Mouse (Mus musculus) inflammation-experienced regulatory T-cells, adult 6 months (primary cell): ENCODE data around the gene Fsip1. TPM values are rescaled to one million over a fixed set of nuclear protein-coding genes. Genes with fewer than 3 reads are reported as not detected.

ENCODE experiments used
- ATAC-seq: one replicate; pipeline ENCODE4 v1.8.0; 2017
- polyA plus RNA-seq, 3 experiments: library from polyadenylated mRNA; unstranded; fragments of 100-300 nt; shearing (Covaris generic); gene quantifications; one replicate each; pipeline ENCODE4 v1.2.1; 2017

Gene Fsip1
- polyA plus RNA-seq, 3 experiments from 2014 or later, result not detected

GRCm38 (mm10) chr2:118254516-118254915 is 2.2 kb downstream of the Fsip1 start:
- no peak for ATAC-seq

DNA sequence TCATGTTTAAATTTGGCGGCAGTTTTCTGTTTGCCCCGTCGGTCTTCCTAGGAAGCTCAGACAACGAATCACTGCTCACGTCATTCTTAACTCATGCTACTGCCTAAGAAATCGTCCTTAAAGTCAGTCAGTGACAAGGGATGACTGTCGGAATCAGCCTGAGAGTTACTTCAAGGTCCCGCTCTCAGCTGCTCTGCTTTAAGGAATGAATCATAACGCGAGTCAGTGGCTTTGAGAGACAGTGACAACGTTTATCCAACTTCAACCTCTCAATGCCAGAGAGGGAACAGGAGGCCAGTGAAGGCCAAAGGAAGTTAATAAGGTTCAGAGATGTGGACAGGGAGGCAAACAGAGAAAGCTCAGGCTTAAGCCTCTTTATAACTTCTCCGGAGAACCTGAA is 7.8 kb downstream of the Fsip1 start:
- ATAC-seq, result no peak

DNA sequence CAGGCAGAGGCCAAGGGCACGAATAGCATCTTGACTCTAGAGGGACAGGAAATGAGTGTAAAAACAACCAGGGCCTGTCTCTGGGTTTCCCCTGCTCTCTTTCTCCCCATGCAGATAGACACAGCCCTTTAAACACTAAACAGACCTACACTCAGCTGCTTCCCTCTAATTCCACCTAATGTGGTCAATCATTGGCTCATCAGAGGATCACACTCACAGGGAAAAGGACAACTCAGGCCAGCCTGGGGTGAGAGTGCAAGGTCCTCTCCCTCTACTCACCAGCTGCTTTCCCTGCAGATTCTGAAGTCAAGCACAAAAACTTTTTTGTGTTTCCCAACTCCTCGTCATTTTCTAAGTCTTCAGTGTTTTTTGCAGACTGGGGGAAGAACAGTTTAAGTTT is 8.8 kb downstream of the Fsip1 start:
- ATAC-seq, result no peak

GRCm38 (mm10) chr2:118245914-118246313 is 10.9 kb downstream of the Fsip1 start:
- ATAC-seq, result no peak

GRCm38 (mm10) chr2:118236196-118236595 is 20.6 kb downstream of the Fsip1 start:
- ATAC-seq, result no peak

- ATAC-seq, result no peak
Measured at GRCm38 (mm10) chr2:118235614-118236013, 21.2 kb downstream of the Fsip1 start.

- ATAC-seq, result no peak
Measured at GRCm38 (mm10) chr2:118230544-118230943, 26.2 kb downstream of the Fsip1 start.

DNA sequence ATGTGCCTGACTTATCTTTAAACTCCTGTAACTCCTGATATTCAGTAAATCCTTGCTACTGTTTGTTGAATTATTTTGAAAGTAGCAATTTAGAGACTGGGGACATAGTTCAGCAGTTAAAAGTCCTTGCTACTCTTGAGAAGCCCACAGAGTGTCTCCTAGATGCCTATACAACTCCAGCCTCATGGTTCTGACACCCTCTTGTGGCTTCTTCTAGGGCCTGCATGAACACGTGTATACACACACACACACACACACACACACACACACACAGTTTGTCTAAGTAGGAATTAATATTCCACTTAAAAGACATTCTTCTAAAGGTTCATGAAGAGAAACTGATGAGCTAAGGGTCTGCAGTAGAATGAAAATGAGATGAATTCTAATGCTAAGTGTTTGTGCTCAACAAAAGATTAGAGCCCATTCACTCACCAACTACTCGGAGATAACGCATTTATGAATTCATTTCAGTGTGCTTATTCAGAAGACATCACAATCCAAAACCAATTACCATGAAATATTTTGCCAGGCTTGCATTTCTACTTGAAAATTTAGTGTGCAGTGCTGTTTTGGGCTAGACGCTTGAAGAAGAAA is 28.2 kb downstream of the Fsip1 start:
- ATAC-seq, result no peak

GRCm38 (mm10) chr2:118225316-118226041 is 31.3 kb downstream of the Fsip1 start:
- ATAC-seq, result no peak

GRCm38 (mm10) chr2:118217993-118218595 is 38.7 kb downstream of the Fsip1 start:
- ATAC-seq, result no peak

DNA sequence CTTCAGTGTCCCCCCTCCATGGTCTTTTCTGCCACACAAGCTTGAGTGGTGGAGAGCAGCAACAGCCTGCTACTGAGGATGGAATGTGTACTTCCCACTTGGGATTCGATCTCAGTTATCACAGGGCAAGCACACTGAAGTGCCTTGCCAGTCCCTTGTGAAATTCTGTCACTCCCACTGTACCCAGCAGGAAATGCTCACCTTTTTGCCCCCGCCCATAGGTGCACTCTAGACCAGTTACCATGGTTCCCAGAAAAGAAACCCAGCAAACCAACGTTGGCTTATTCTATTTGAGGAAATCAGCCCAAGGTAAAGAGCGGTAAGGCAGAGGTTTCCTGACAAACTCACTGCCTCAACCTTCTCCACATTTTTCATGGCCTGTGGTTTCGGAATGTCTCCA is 47.1 kb downstream of the Fsip1 start:
- no peak for ATAC-seq

- ATAC-seq, result no peak
Measured at GRCm38 (mm10) chr2:118208651-118209050, 48.1 kb downstream of the Fsip1 start.

DNA sequence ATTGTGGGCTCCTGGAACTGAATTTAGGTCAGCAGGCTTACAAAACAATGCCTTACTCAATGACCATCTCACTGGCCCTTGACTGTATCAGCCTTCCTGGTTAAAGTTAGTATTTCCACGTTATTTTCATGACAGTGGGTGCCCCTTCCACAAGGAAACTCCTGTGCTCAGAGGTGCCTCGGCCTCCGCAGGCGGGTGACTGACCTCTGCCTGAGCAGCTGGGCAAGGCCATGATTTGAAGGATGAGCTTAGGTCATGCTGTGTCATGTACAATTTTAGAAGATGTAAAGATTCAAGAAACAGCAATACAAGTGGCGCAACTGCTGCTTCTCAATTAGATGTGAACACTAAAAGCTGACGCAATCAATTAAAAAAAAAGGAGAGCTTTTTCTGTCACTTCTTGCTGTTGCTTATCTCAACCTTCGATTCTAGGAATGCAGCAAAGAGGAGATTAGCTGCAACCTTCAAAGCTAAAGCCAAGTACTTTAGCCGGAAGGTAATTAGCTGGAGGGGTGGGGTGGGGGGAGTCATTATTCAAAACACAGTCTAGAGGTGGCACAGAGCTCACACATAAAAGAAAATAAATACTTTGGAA is 50.7 kb downstream of the Fsip1 start:
- no peak for ATAC-seq

DNA sequence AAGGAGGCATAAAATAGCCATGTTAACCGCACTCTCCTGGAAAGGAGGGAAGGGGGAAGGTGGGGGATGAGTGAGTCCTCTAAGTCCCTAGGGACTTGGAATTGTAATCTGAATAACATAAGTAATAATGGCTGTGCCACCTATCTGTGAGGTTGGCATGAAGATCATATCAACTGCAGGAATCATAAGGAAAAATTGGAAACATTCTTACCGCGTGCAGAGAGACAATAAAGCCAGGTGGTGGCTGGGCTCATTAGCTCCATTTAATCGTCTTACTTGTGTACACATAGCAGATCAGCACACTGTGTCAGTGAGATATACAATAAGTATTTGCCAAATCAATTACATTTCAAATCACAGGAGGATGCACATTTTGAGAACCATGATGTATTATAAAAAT is 52.1 kb downstream of the Fsip1 start:
- no peak for ATAC-seq

DNA sequence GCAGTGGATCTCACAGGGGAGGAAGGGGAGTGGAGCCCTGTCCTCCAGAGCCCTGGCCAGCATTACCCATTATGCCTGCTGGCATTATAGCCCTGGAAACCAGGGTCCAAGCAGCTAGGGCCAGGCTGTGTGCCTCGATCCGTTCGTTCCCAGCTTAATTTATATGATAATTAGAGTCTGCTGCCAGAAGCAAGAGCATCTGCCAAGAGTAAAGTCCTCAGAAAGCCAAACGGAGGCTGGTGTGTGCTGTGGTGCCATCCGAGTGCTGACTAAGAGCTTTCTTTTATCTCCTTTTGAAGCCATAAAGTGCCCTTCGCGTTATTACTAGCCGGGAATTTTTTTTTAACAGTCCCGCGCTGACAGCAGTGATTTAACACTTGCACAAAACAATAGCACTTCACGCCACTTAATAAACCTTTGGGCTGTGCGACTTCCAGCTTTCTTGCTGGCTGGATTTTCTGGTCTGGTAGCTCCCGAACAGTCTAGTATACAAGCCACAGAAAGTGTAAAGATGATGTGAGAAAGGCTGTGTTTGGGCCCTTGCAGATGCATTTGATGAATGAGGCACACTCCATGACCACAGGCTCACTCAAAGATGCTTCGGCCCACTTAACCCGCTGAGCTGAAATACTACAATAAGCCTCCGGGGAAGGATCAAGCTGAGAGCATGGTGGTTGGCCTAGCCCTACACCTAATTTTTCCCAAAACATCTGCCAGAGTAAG is 52.9 kb downstream of the Fsip1 start:
- no peak for ATAC-seq

DNA sequence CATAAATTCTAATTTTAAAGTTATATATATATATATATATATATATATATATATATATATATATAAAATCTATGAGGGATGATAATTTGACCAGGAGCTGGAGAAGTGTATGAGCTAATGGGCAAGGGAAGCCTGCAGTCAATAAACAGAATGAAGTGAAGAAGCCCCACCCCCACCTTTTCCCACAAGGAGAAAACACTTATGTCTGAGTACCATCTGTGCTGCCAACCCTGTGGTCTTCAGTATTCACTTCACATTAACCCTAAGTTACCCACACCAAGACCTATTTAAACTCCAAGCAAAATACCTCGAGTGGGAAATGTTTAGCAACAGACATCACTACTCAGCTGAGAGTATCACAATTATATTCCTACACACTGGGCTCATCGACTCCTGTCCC is 53.8 kb downstream of the Fsip1 start:
- no peak for ATAC-seq

GRCm38 (mm10) chr2:118201983-118202382 is 54.8 kb downstream of the Fsip1 start:
- ATAC-seq, result no peak

GRCm38 (mm10) chr2:118199867-118200266 is 56.9 kb downstream of the Fsip1 start:
- no peak for ATAC-seq

DNA sequence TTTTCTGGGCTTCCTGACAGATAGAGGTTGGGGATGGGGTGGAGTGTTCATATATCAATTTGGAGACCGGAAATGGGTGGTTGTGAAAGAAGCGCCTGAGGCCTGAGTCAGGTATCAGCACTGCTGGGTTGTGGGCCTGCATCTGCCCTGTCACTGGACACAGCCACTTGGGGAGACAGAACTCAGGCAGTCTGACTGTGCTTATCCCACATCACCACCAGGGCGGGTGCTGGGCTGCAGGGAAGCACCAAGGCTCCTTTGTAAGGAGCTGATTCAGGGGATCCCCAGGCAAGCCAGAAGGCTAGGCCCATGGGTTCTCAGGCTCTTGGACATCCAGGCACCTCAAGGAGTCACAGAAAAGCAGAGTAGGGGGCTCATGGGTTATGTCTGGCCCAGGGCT is 59.8 kb downstream of the Fsip1 start:
- no peak for ATAC-seq

- ATAC-seq, result no peak
Measured at GRCm38 (mm10) chr2:118182136-118182535, 74.6 kb downstream of the Fsip1 start.

GRCm38 (mm10) chr2:118179873-118180585 is 76.7 kb downstream of the Fsip1 start:
- ATAC-seq, result no peak

- ATAC-seq, result no peak
Measured at GRCm38 (mm10) chr2:118179472-118179871, 77.3 kb downstream of the Fsip1 start.
